Mouse (Mus musculus): Measurements from ENCODE around the gene Kmt2e. TPM values are rescaled to one million over a fixed set of nuclear protein-coding genes. Genes with fewer than 3 reads are reported as not detected.
"Not testable (repeated sequence)": the region's sequence is repeated elsewhere in the genome, so short reads cannot be mapped to it uniquely, and the experiment has no call there.

Gene Kmt2e
- polyA plus RNA-seq, 1 experiment from 2014 or later: 109 TPM

DNA sequence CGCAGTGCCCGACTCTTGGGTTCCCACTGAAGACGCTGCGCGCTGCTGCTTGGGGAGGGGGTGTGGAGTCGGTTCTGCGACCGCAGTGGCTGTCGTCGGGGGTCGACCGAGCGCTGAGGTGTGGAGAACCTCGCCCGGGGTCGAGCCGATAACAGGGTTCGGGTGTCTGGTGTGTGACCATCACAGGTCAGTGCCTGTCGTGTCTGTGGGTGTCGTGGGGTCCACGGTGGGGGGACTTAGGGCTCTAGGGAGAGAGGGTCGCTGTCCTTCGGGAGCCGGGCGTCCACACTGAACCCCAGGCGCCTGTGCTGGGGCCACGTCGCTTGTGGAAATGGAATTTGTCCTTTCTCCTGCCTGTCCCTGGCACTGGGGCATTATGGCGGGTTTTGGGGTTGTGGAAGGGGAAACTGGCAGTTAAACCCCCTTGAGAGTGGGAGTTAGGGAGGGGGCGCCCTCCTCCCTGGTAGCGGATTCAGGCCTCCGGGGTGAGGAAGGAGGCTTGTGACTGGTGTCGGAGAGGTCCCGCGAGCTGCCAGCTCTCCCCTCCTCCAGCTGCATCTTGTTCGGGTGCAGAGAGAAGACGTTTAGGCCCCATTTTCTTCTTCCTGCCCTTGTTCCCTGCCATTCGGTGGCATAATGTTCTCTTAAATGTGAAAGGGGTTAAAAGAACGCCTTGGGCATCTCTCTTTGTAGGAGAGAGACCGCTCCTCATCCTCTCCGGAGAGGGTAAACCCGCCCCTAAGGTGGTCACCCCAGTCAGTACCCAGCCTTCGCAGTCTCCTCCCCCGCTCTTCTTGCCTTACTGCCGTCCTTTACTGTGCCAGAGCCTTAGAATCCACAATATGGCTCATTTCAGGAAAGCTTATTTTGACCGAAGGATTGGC is 599 bp downstream of the Kmt2e start:
- WGBS: 0% methylated on average over 46 of the region's 46 CpGs
- H3K27me3 ChIP-seq: no peaks in the 10 kb centered on the region
- peak overlapping the region; percentile 73 for H3K4me2 ChIP-seq
- H3K36me3 ChIP-seq: no peaks in the 10 kb centered on the region
- H3K4me3 ChIP-seq (replicated peaks): peak overlapping the region; percentile 93
- peaks cover 26% of the 10 kb centered on the region for H3K4me1 ChIP-seq (replicated peaks)
- no peaks in the 10 kb centered on the region for H3K9me3 ChIP-seq
- peak overlapping the region; percentile 99 for H3K9ac ChIP-seq (replicated peaks)
- peak; percentile 23 for ATAC-seq (ENCODE audit: insufficient number of reproducible peaks, insufficient read depth, low FRiP score, low TSS enrichment, low read depth)
- H3K27ac ChIP-seq: peak overlapping the region; percentile 100

DNA sequence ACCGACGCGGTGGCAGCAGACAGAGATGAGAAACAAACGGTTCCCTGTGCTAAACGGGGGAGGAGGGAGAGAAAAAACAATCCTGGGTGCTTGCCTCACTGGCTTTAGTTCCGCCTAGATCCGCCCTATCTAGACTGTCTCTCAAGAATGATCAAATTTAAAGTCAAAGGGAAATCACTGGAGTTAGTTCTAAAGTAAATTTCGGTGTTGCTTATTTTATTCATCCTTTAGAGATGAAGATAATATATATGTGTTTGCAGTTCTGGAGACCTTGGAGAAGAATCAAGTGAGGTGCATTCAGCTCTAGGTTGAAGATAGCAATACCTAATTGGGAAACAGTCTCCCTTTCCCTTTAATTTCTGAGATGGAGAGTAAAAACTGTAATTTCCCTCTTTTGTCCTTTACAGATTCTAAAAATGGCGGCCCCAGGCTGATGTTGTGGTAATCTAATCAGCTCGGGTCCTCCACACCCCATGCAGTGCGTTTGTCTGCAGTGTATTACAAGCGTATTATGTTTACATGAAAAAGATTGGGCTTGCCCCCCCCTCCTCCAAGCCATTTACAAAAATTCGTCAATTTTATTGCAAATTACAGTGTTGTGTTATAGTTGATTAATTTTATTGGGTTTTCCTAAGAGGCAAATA is 1.4 kb downstream of the Kmt2e start:
- Histone ChIP-seq H3K4me1 (replicated peaks) (peaks cover 18% of the 10 kb centered on the region), H3K9ac (replicated peaks) (peak overlapping the region; percentile 99), H3K27me3 (no peaks in the 10 kb centered on the region), H3K9me3 (no peaks in the 10 kb centered on the region), H3K4me2 (peak overlapping the region; percentile 73), H3K36me3 (no peaks in the 10 kb centered on the region), H3K27ac (peak overlapping the region; percentile 100), H3K4me3 (replicated peaks) (peak overlapping the region; percentile 93)
- ATAC-seq (ENCODE audit: insufficient number of reproducible peaks, insufficient read depth, low FRiP score, low TSS enrichment, low read depth): no peak
- under 1% methylated on average over 13 of the region's 13 CpGs for WGBS

DNA sequence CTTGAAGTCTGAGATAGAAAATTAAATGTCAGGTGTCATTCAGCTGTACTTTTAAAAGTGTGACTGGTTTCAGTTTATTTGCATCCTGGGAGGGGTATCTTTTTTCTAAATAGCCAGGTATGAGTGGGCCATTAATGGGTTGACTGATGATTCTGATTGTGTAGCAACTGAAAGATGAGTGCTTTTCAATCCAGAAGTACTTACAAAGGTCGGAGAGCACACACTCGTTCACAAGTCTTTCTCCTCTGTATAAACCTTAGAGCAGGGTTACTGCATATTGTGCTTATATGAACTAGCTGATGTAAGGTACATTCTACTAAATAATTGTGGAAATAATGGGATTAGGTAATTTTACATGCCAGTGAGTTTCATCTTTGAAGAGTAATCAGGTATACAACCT is 2.5 kb downstream of the Kmt2e start:
- H3K36me3 ChIP-seq: no peaks in the 10 kb centered on the region
- no peaks in the 10 kb centered on the region for H3K9me3 ChIP-seq
- H3K4me3 ChIP-seq (replicated peaks): peak overlapping the region; percentile 93
- peak overlapping the region; percentile 47; the same call in 1 of the 2 replicates for H3K9ac ChIP-seq (replicated peaks)
- 32% methylated on average over 2 of the region's 2 CpGs for WGBS
- no peak for ATAC-seq (ENCODE audit: insufficient number of reproducible peaks, insufficient read depth, low FRiP score, low TSS enrichment, low read depth)
- H3K4me2 ChIP-seq: peak overlapping the region; percentile 73
- no peak overlapping the region for H3K27ac ChIP-seq
- no peaks in the 10 kb centered on the region for H3K27me3 ChIP-seq
- H3K4me1 ChIP-seq (replicated peaks): peaks cover 11% of the 10 kb centered on the region

DNA sequence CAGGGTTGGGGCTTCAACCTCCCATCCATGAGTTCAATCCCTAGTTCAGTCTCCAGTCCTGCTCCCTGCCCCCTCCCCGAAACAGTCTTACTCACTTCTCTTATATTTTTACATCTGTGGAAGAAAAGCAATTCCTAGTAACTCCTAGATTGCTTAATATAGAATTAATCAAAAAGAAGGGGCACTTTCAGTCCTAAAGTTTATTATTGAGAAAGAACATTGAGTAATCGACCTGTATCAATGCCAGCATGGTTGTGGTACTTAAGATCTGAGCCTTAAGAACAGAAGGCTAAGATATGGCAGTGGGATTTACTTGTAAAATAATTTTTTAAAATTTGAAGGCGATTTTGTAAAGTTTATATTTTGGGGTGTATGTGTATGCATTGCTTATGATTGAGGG is 5.6 kb downstream of the Kmt2e start:
- H3K4me3 ChIP-seq (replicated peaks): no peak overlapping the region
- no peaks in the 10 kb centered on the region for H3K36me3 ChIP-seq
- no peak overlapping the region for H3K27ac ChIP-seq
- no peak overlapping the region for H3K4me2 ChIP-seq
- no peaks in the 10 kb centered on the region for H3K9me3 ChIP-seq
- no peak for ATAC-seq (ENCODE audit: insufficient number of reproducible peaks, insufficient read depth, low FRiP score, low TSS enrichment, low read depth)
- H3K27me3 ChIP-seq: no peaks in the 10 kb centered on the region
- H3K4me1 ChIP-seq (replicated peaks): peaks cover 14% of the 10 kb centered on the region
- WGBS: 87% methylated on average over 3 of the region's 3 CpGs
- no peak overlapping the region for H3K9ac ChIP-seq (replicated peaks)

DNA sequence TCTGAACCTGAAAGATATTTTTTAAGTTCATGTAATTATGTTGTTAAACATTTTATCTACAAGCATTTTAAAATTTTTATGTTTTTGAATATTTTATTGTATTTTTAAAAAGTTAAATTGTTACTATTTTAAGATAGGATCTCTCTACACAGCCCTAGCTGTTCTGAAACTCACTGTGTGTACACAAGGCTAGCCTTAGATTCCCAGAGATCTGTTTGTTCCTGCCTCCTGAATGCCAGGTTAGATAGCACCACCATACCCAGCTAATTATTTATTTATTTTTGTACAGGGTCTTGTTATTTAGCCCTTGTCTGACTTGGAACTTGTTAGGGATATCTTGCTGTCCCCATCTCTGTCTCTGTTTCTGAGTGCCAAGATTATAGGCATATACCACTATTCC is 6.3 kb downstream of the Kmt2e start:
- no peak overlapping the region for H3K4me2 ChIP-seq
- no peak overlapping the region for H3K9ac ChIP-seq (replicated peaks)
- no peaks in the 10 kb centered on the region for H3K36me3 ChIP-seq
- no peaks in the 10 kb centered on the region for H3K27me3 ChIP-seq
- H3K27ac ChIP-seq: no peak overlapping the region
- no peaks in the 10 kb centered on the region for H3K9me3 ChIP-seq
- no peak overlapping the region for H3K4me3 ChIP-seq (replicated peaks)
- H3K4me1 ChIP-seq (replicated peaks): peaks cover 14% of the 10 kb centered on the region
- no peak for ATAC-seq (ENCODE audit: insufficient number of reproducible peaks, insufficient read depth, low FRiP score, low TSS enrichment, low read depth)

DNA sequence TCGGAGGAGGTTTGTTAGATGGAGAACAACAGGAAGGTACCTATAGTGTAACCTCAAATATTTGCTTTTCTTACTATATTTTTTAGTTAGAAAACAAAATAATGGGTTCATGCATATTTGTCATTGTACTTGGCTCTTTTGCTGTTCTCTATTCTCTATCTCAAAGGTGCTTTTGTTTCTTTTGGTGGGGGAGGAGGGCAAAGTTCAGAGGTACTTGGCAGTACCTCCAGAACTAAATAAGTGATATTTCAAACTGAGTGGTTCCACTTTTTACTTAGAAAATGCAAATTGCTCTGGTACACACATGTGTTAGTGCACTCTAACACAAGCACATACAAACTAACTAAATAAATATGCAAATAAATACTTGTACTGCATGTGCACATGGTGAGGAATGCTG is 7.7 kb downstream of the Kmt2e start:
- 91% methylated on average over 1 of the region's 1 CpGs for WGBS
- Histone ChIP-seq H3K36me3 (no peaks in the 10 kb centered on the region), H3K27ac (no peak overlapping the region), H3K9ac (replicated peaks) (no peak overlapping the region), H3K27me3 (no peaks in the 10 kb centered on the region), H3K4me3 (replicated peaks) (no peak overlapping the region), H3K4me2 (no peak overlapping the region), H3K4me1 (replicated peaks) (peaks cover 8% of the 10 kb centered on the region), H3K9me3 (no peaks in the 10 kb centered on the region)
- ATAC-seq (ENCODE audit: insufficient number of reproducible peaks, insufficient read depth, low FRiP score, low TSS enrichment, low read depth): no peak

DNA sequence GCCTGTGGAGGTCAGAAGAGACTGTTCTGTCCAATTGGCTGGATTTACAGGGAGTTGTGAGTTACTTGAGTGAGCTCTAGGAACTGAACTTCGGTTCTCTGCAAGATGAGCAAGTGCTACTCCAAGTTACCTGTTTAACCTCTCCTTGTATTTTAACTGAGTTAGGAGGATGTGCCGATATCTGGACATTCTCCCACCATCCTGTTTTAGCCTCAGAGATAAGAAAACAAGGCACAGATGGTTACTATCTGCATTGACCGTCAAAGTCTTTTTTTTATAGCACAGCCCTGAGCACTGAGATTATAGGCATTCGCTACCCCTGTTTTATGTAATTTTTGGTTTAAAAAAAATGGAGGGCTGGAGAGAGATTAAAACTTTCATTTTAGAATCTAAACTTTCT is 10.2 kb downstream of the Kmt2e start:
- ATAC-seq (ENCODE audit: insufficient number of reproducible peaks, insufficient read depth, low FRiP score, low TSS enrichment, low read depth): no peak
- Histone ChIP-seq H3K4me1 (replicated peaks) (0 out of 2 replicates have a peak, but pooled peaks cover 3% of the 10 kb centered on the region), H3K36me3 (no peaks in the 10 kb centered on the region), H3K27ac (no peak overlapping the region), H3K4me3 (replicated peaks) (no peak overlapping the region), H3K4me2 (no peak overlapping the region), H3K9ac (replicated peaks) (no peak overlapping the region), H3K27me3 (no peaks in the 10 kb centered on the region), H3K9me3 (no peaks in the 10 kb centered on the region)
- WGBS: 75% methylated on average over 4 of the region's 4 CpGs

DNA sequence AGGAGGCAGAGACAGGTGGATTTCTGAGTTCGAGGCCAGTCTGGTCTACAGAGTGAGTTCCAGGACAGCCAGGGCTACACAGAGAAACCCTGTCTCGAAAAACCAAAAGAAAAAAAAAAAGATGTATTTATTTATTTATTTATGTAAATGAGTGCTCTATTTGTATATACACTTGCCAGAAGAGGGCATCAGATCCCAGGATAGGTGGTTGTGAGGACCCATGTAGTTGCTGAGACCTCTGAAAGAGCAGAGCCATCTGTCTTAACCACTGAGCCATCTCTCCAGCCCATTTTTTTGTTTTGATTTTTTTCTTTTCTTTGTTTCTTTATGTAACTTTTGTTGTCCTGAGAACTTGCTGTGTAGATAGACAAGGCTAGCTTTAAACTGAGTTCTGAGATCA is 19.3 kb downstream of the Kmt2e start:
- peaks cover 35% of the 10 kb centered on the region for H3K36me3 ChIP-seq

DNA sequence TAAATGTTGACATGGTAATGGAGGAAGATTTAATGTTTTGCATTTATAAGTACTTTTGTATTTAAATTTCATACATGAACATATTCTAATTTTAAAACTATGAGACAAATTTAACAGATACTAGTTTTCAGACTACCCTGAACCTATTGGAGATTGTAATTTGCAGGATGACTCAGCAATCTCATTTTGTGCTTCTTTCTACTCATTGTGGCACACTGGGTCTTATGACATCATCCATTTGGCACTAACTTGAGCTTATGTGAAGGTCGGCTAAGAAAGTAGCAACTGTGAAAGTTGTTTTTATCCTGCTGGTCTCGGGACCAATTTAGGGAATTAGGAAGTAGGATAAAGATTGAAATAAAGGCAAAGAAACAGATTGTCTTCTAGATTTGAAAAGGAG is 27.4 kb downstream of the Kmt2e start:
- H3K4me2 ChIP-seq: no peak overlapping the region
- H3K9ac ChIP-seq (replicated peaks): no peak overlapping the region
- ATAC-seq (ENCODE audit: insufficient number of reproducible peaks, insufficient read depth, low FRiP score, low TSS enrichment, low read depth): no peak
- H3K4me1 ChIP-seq (replicated peaks): peaks cover 16% of the 10 kb centered on the region
- H3K27me3 ChIP-seq: no peaks in the 10 kb centered on the region
- H3K27ac ChIP-seq: no peak overlapping the region
- peaks cover 36% of the 10 kb centered on the region for H3K36me3 ChIP-seq
- no peaks in the 10 kb centered on the region for H3K9me3 ChIP-seq
- no peak overlapping the region for H3K4me3 ChIP-seq (replicated peaks)
- WGBS: 74% methylated on average over 2 of the region's 2 CpGs

More for the DNA sequence above, 19.3 kb downstream of the Kmt2e start:
- H3K4me3 ChIP-seq (replicated peaks); H3K9ac ChIP-seq (replicated peaks); H3K27ac ChIP-seq; H3K4me2 ChIP-seq; H3K27me3 ChIP-seq; ATAC-seq (ENCODE audit: insufficient number of reproducible peaks, insufficient read depth, low FRiP score, low TSS enrichment, low read depth); H3K9me3 ChIP-seq: not testable (repeated sequence)
- 87% methylated on average over 2 of the region's 2 CpGs for WGBS
- H3K4me1 ChIP-seq (replicated peaks): peaks cover 12% of the 10 kb centered on the region

DNA sequence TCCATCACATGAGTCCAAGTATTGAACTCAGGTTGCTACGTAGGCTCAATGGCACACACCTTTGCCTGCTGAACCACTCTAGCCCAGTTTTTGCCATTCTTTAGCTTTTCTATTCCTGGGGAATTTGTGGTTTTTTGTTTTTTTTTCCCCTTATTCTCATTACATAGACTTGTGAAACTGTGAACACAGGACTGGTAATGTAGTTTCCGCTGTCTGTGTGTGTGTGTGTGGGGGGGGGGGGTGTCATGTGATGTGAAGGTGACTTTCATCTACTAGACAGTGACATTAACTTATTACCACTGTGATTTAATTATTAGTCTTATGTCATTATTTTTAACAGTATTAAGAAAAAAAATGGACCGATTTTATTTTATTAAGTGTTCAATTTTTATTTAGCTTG is 30.0 kb downstream of the Kmt2e start:
- ATAC-seq (ENCODE audit: insufficient number of reproducible peaks, insufficient read depth, low FRiP score, low TSS enrichment, low read depth): no peak
- Histone ChIP-seq H3K36me3 (peaks cover 59% of the 10 kb centered on the region), H3K4me1 (replicated peaks) (no peaks in the 10 kb centered on the region), H3K4me2 (no peak overlapping the region), H3K27me3 (no peaks in the 10 kb centered on the region), H3K27ac (no peak overlapping the region), H3K9me3 (no peaks in the 10 kb centered on the region), H3K9ac (replicated peaks) (no peak overlapping the region), H3K4me3 (replicated peaks) (no peak overlapping the region)
- 97% methylated on average over 3 of the region's 3 CpGs for WGBS

DNA sequence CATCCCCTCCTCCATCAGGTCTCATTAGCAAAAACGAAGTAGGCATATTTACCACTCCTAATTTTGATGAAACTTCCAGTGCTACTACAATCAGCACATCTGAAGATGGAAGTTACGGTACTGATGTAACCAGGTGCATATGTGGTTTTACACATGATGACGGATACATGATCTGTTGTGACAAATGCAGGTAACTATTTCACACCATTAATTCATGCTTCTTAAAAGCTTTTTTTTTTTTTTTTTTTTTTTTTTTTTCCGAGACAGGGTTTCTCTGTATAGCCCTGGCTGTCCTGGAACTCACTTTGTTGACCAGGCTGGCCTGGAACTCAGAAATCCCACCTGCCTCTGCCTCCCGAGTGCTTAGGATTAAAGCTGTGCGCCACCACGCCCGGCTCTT is 30.5 kb downstream of the Kmt2e start:
- no peaks in the 10 kb centered on the region for H3K27me3 ChIP-seq
- no peak overlapping the region for H3K27ac ChIP-seq
- no peaks in the 10 kb centered on the region for H3K9me3 ChIP-seq
- H3K4me1 ChIP-seq (replicated peaks): no peaks in the 10 kb centered on the region
- 92% methylated on average over 8 of the region's 8 CpGs for whole genome bisulfite sequencing
- H3K36me3 ChIP-seq: peaks cover 64% of the 10 kb centered on the region
- H3K4me3 ChIP-seq (replicated peaks): no peak overlapping the region
- no peak for ATAC-seq (ENCODE audit: insufficient number of reproducible peaks, insufficient read depth, low FRiP score, low TSS enrichment, low read depth)
- no peak overlapping the region for H3K9ac ChIP-seq (replicated peaks)
- H3K4me2 ChIP-seq: no peak overlapping the region

Data from limb, embryonic 12.5 days (tissue).